Mouse (Mus musculus) cerebellum, adult 2 months (tissue): ENCODE data around the gene Trf. TPM values are rescaled to one million over a fixed set of nuclear protein-coding genes. Genes with fewer than 3 reads are reported as not detected.

Experiments
- DNase-seq, 2 experiments: peaks; one replicate each; pipeline ENCODE4 v3.0.0; 2021
- H3K27ac ChIP-seq: fragments of 200-500 bp; 2 replicates; pipeline ENCODE4 v1.5.1; 2012; ENCODE audit warnings: low read length, control low read depth, inconsistent platforms; ENCODE audit not compliant: insufficient read depth
- H3K27me3 ChIP-seq: fragments of 200-500 bp; 2 replicates; pipeline ENCODE4 v1.6.1; 2012; ENCODE audit warnings: inconsistent platforms, mild to moderate bottlenecking, low read length, moderate library complexity; ENCODE audit not compliant: control insufficient read depth, insufficient read depth
- H3K4me1 ChIP-seq: fragments of 200-500 bp; 2 replicates; pipeline ENCODE4 v1.6.1; 2011; ENCODE audit warnings: low read length; ENCODE audit not compliant: control insufficient read depth, insufficient read depth
- H3K4me3 ChIP-seq: fragments of 200-500 bp; replicated peaks from 2 replicates; pipeline ENCODE3; 2011; ENCODE audit warnings: mild to moderate bottlenecking, low read depth, low read length, control low read depth; ENCODE audit not compliant: insufficient read depth
- CTCF ChIP-seq: fragments of 200-500 bp; IDR thresholded peaks from 2 replicates; pipeline ENCODE4 v1.5.1; 2011; ENCODE audit warnings: low read depth, mild to moderate bottlenecking, control low read depth, low read length, moderate library complexity, borderline replicate concordance; ENCODE audit not compliant: insufficient read depth
- POLR2A ChIP-seq: fragments of 200-500 bp; IDR thresholded peaks from 2 replicates; pipeline ENCODE4 v1.6.1; 2011; ENCODE audit warnings: low read length, control low read depth, borderline replicate concordance; ENCODE audit not compliant: insufficient read depth
- WGBS: fragments of 180-500 bp; shearing (Covaris S2); methylation state at CpG from one replicate; pipeline ENCODE4 v1.1.7; 2018; 5-methylcytosine and 5-hydroxymethylcytosine counted together
- polyA plus RNA-seq: library from polyadenylated mRNA; depleted of rRNA; stranded (reverse); fragments of >200 nt; gene quantifications from 2 replicates; pipeline ENCODE4 v1.2.3, GENCODE M21; 2012

Gene Trf
- polyA plus RNA-seq, 1 experiment, result 1,078 TPM

- no peak overlapping the region for H3K4me3 ChIP-seq
- H3K27me3 ChIP-seq, result no peaks in the 10 kb centered on the region
- no peak for DNase-seq
- 87% methylated on average over 7 of the region's 7 CpGs for WGBS
- no peak for TF ChIP-seq CTCF
- no peak for TF ChIP-seq POLR2A
- peaks cover 3% of the 10 kb centered on the region; the same call in 1 of the 2 replicates for H3K4me1 ChIP-seq
- no peak overlapping the region for H3K27ac ChIP-seq
Measured at GRCm38 (mm10) chr9:103232232-103233005, 2.2 kb upstream of the Trf start.

GRCm38 (mm10) chr9:103229037-103229867 is 992 bp downstream of the Trf start:
- peak overlapping the region; percentile 31; the same call in 1 of the 2 replicates for H3K27ac ChIP-seq
- peak overlapping the region; percentile 0 for H3K4me3 ChIP-seq
- TF ChIP-seq CTCF (no peak), POLR2A (no peak)
- DNase-seq, result no peak
- WGBS, result 87% methylated on average over 15 of the region's 15 CpGs
- H3K4me1 ChIP-seq, result peaks cover 3% of the 10 kb centered on the region; the same call in 1 of the 2 replicates
- no peaks in the 10 kb centered on the region for H3K27me3 ChIP-seq

GRCm38 (mm10) chr9:103228370-103229003 is 1.8 kb downstream of the Trf start:
- TF ChIP-seq POLR2A, result no peak
- TF ChIP-seq CTCF, result no peak
- WGBS, result 82% methylated on average over 13 of the region's 13 CpGs
- DNase-seq, result no peak
- Histone ChIP-seq H3K4me3 (no peak overlapping the region), H3K27me3 (no peaks in the 10 kb centered on the region), H3K4me1 (peaks cover 3% of the 10 kb centered on the region; the same call in 1 of the 2 replicates), H3K27ac (no peak overlapping the region)

GRCm38 (mm10) chr9:103227760-103228159 is 2.5 kb downstream of the Trf start:
- H3K4me3 ChIP-seq, result no peak overlapping the region

GRCm38 (mm10) chr9:103226806-103227205 is 3.4 kb downstream of the Trf start:
- H3K27ac ChIP-seq, result no peak overlapping the region
- H3K4me1 ChIP-seq, result peaks cover 3% of the 10 kb centered on the region; the same call in 1 of the 2 replicates
- H3K27me3 ChIP-seq, result no peaks in the 10 kb centered on the region
- TF ChIP-seq CTCF (no peak), POLR2A (no peak)
- H3K4me3 ChIP-seq, result no peak overlapping the region
- 84% methylated on average over 15 of the region's 15 CpGs for WGBS
- DNase-seq, result no peak

More at GRCm38 (mm10) chr9:103227760-103228159, 2.5 kb downstream of the Trf start:
- 84% methylated on average over 16 of the region's 16 CpGs for WGBS
- H3K27me3 ChIP-seq, result no peaks in the 10 kb centered on the region
- DNase-seq, result no peak
- no peak for TF ChIP-seq CTCF
- no peak overlapping the region for H3K27ac ChIP-seq
- H3K4me1 ChIP-seq, result peaks cover 3% of the 10 kb centered on the region; the same call in 1 of the 2 replicates

- H3K27me3 ChIP-seq, result no peaks in the 10 kb centered on the region
- 66% methylated on average over 3 of the region's 3 CpGs for WGBS
- no peaks in the 10 kb centered on the region; the same call in 1 of the 2 replicates for H3K4me1 ChIP-seq
- no peak overlapping the region for H3K27ac ChIP-seq
- DNase-seq, result no peak
- peak; percentile 22; the same call in 1 of the 2 replicates for TF ChIP-seq CTCF
- TF ChIP-seq POLR2A, result no peak
- H3K4me3 ChIP-seq, result no peak overlapping the region
Measured at GRCm38 (mm10) chr9:103225464-103225863, 4.8 kb downstream of the Trf start.

- no peak overlapping the region for H3K4me3 ChIP-seq
- H3K4me1 ChIP-seq, result no peaks in the 10 kb centered on the region
- H3K27me3 ChIP-seq, result no peaks in the 10 kb centered on the region
- no peak for DNase-seq
- H3K27ac ChIP-seq, result no peak overlapping the region
- no peak for TF ChIP-seq POLR2A
- TF ChIP-seq CTCF, result no peak
- WGBS, result 91% methylated on average over 7 of the region's 7 CpGs
Measured at GRCm38 (mm10) chr9:103224721-103225120, 5.5 kb downstream of the Trf start.

- Histone ChIP-seq H3K27ac (no peak overlapping the region), H3K4me3 (no peak overlapping the region), H3K4me1 (no peaks in the 10 kb centered on the region), H3K27me3 (no peaks in the 10 kb centered on the region)
- WGBS, result 85% methylated on average over 6 of the region's 6 CpGs
- no peak for DNase-seq
- TF ChIP-seq CTCF, result no peak
- no peak for TF ChIP-seq POLR2A
Measured at GRCm38 (mm10) chr9:103214281-103214680, 16.0 kb downstream of the Trf start.
